In the genomic region with DNA sequence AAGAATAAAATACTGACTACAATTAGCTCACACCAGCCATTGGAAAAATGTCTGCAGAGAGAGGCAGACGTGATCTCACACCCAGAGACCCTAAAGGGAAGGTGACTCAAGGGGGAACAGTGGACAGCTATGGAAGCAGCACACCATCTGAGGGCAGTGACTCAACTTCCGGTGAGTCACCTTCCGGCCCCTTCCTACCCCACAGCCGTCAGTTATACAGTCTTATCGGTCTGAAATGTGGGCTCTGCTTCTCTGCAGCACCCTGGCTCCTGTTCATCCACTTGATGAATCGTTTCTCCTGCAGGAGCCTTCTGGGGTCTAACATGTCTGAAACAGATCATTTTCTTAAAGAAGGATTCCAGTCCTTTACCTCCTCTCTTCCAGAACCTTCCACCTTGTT, we compare ENCODE assay signal across 9 mouse cellular contexts.
A peak's percentile ranks its signal among the peaks of the same experiment; 100 is the strongest.
DNase-seq lines count a peak whose midpoint lies in the region; ATAC-seq and TF ChIP-seq lines count a peak whose summit lies in the region.
"Had no signal": no experiment of that assay in that cellular context is flagged by ENCODE, and none has a peak within 500 bp of the region (broad histone marks: within the 10 kb centered on the region; RNA-seq: fewer than 3 reads in every experiment).

No protein-coding gene starts in this region.

- no peak overlapping the region for H3K4me3 ChIP-seq in C2C12 (ENCODE audit: insufficient read depth, poor library complexity, severe bottlenecking)
- no peak overlapping the region for H3K4me3 ChIP-seq in liver, embryonic 11.5 days (ENCODE audit: low read depth, low read length)
- no peak overlapping the region for H3K4me3 ChIP-seq in midbrain, postnatal 0 days (ENCODE audit: low read depth, low read length)

- ATAC-seq in liver, embryonic 11.5 days (replicated peaks; ENCODE audit: low FRiP score) = peak; percentile 63
- no peak for ATAC-seq in midbrain, postnatal 0 days (ENCODE audit: low FRiP score)

- no peak overlapping the region for H3K9ac ChIP-seq in liver, embryonic 11.5 days (ENCODE audit: low read depth, low read length)
- H3K9ac ChIP-seq in midbrain, postnatal 0 days (replicated peaks; ENCODE audit: low read length, poor library complexity, severe bottlenecking) = no peak overlapping the region

- no peak overlapping the region for H3ac ChIP-seq in C2C12 (ENCODE audit: control insufficient read depth, insufficient read length, low read depth)

- no peaks in the 10 kb centered on the region for H3K36me3 ChIP-seq in C2C12 (ENCODE audit: control insufficient read depth, insufficient read depth)
- H3K36me3 ChIP-seq in liver, embryonic 11.5 days (ENCODE audit: control insufficient read depth, insufficient read depth, low read length) = no peaks in the 10 kb centered on the region
- no peaks in the 10 kb centered on the region for H3K36me3 ChIP-seq in midbrain, postnatal 0 days (ENCODE audit: insufficient read depth, low read length)

- WGBS in liver, embryonic 11.5 days = 35% methylated on average over 6 of the region's 6 CpGs
- WGBS in midbrain, postnatal 0 days = 88% methylated on average over 6 of the region's 6 CpGs

- intact Hi-C loops in gastrocnemius, postnatal 14 days (cut with DNase I; ENCODE audit: low total_unique reads) = no loop called here

- peak; percentile 91 for DNase-seq in 3T3-L1 (ENCODE audit: low read depth, low spot score)
- peak; percentile 95 for DNase-seq in heart, adult 11 months
- no peak for DNase-seq in liver, embryonic 11.5 days (ENCODE audit: low spot score)
- no peak for DNase-seq in frontal cortex, postnatal 36 days (ENCODE audit: low spot score in 2 of 2)
- DNase-seq in midbrain, postnatal 0 days (ENCODE audit: low spot score) = no peak
- DNase-seq in gastrocnemius, postnatal 14 days = no peak
- DNase-seq: kidney, postnatal 36 days; right cerebral cortex, postnatal 25 days had no signal

- H3K4me1 ChIP-seq in liver, embryonic 11.5 days (replicated peaks; ENCODE audit: control insufficient read depth, insufficient read depth, low read length) = no peaks in the 10 kb centered on the region
- H3K4me1 ChIP-seq in midbrain, postnatal 0 days (ENCODE audit: insufficient read depth, low read length) = peaks cover 4% of the 10 kb centered on the region

- no peaks in the 10 kb centered on the region for H3K79me3 ChIP-seq in C2C12 (ENCODE audit: low read depth)

- no peak overlapping the region for H3K4me2 ChIP-seq in liver, embryonic 11.5 days
- no peak overlapping the region for H3K4me2 ChIP-seq in midbrain, postnatal 0 days (ENCODE audit: low read depth, low read length, poor library complexity, severe bottlenecking)

- TF ChIP-seq CTCF in C2C12 (IDR thresholded peaks at IDR 0.05; ENCODE audit: control insufficient read depth, insufficient read depth, insufficient read length) = no peak
- no peak for TF ChIP-seq CTCF in midbrain, postnatal 0 days (IDR thresholded peaks at IDR 0.05)

- no peaks in the 10 kb centered on the region for H3K79me2 ChIP-seq in C2C12 (ENCODE audit: control insufficient read depth, insufficient read depth)

- H3K27ac ChIP-seq in liver, embryonic 11.5 days (ENCODE audit: low read depth, low read length) = no peak overlapping the region
- no peak overlapping the region for H3K27ac ChIP-seq in midbrain, postnatal 0 days (ENCODE audit: low read depth, low read length)

- no peaks in the 10 kb centered on the region for H3K9me3 ChIP-seq in liver, embryonic 11.5 days (ENCODE audit: control insufficient read depth, low read length)
- H3K9me3 ChIP-seq in midbrain, postnatal 0 days (ENCODE audit: low read length) = no peaks in the 10 kb centered on the region

- H3K27me3 ChIP-seq in C2C12 (ENCODE audit: control insufficient read depth, insufficient read depth, insufficient read length) = no peaks in the 10 kb centered on the region
- no peaks in the 10 kb centered on the region for H3K27me3 ChIP-seq in liver, embryonic 11.5 days (replicated peaks; ENCODE audit: control insufficient read depth, insufficient read depth, low read length)
- no peaks in the 10 kb centered on the region for H3K27me3 ChIP-seq in midbrain, postnatal 0 days (ENCODE audit: insufficient read depth, low read length)

TF ChIP-seq in C2C12, 6 proteins besides CTCF, POLR2A, EP300 and RAD21:
- no peak for TF ChIP-seq USF1 (IDR thresholded peaks at IDR 0.05; ENCODE audit: low read depth)
- TF ChIP-seq MYOD1 (IDR thresholded peaks at IDR 0.05; ENCODE audit: control insufficient read depth, insufficient read length, low read depth) = peak; percentile 86
- peak; percentile 65 for TF ChIP-seq MAX (IDR thresholded peaks at IDR 0.05)
- peak; percentile 99 for TF ChIP-seq FOSL1 (IDR thresholded peaks at IDR 0.05; ENCODE audit: insufficient read depth, low read length, poor library complexity, severe bottlenecking)
- TF ChIP-seq CEBPB (IDR thresholded peaks at IDR 0.05; ENCODE audit: low read depth) = no peak
- TF ChIP-seq MYOG (IDR thresholded peaks at IDR 0.05; ENCODE audit: control insufficient read depth, extremely low read depth, insufficient read length) = no peak
TF ChIP-seq in C2C12: peak in this region for 3.

Comparison
In these comparisons a context has a peak if more than half of its experiments do, and no peak if none do; other contexts are left out.
1. DNase-seq: peak in 3T3-L1 (single experiment) and heart, adult 11 months (single experiment); none in liver, embryonic 11.5 days (single experiment), frontal cortex, postnatal 36 days (0 of 2), midbrain, postnatal 0 days (single experiment) and gastrocnemius, postnatal 14 days (single experiment).